Mouse (Mus musculus): ENCODE measurements at regions not wholly inside any gene's neighbourhood (a gene's known extent, or its start where the extent isn't known, plus 50 kb on each side); places are given as distances from the start of the nearest gene placed in this dataset.

DNA sequence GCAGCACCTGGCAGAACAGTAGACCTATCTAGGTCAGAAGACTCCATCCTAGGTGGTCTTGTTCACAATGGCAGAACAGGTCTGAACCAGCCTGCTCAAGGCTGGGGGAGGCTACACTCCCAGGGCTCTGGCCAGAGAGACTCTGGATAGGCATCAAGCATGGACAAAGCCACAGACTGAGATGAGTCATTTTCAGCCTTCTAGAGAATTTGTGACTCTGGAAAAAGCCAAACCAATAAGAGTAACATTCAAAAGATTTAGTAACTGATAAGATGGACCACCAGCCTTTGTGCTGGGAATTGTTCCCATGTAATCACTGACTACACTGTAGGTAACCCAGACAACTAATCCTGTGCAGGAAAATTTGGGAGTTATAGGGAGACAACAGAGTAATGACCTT, 320.3 kb upstream of the Gm9747 start:
- Histone ChIP-seq H3K9me3 (no peaks in the 10 kb centered on the region), H3K9ac (no peak overlapping the region), H3K4me3 (no peak overlapping the region), H3K27ac (no peak overlapping the region), H3K27me3 (replicated peaks) (no peaks in the 10 kb centered on the region), H3K36me3 (replicated peaks) (no peaks in the 10 kb centered on the region), H3K4me1 (no peaks in the 10 kb centered on the region), H3K4me2 (no peak overlapping the region)
- no peak for ATAC-seq (replicated peaks)

DNA sequence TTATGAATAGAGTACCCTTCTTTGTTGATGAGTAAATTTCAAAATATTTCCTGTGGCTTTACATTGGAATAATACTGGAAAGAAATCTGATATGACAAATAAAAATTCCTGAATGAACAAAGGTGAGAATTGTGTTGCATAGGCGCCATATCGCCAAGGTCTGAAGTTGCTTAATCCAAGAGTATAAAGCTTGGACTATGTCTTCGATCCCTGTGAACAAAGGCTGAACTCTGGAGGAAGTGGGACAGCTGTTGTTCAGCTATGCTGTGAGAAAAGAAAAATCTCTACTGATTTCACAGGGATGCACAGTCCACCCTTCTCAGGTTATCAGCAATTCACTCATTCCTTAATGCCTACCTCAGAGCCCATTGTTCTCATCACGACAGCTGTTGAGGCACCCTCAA, 319.3 kb upstream of the Gm9747 start:
- WGBS = 86% methylated on average over 4 of the region's 4 CpGs
- ATAC-seq (replicated peaks) = no peak
- Histone ChIP-seq H3K4me1 (no peaks in the 10 kb centered on the region), H3K4me3 (no peak overlapping the region), H3K9me3 (no peaks in the 10 kb centered on the region), H3K27ac (no peak overlapping the region), H3K4me2 (no peak overlapping the region), H3K36me3 (replicated peaks) (no peaks in the 10 kb centered on the region), H3K27me3 (replicated peaks) (no peaks in the 10 kb centered on the region), H3K9ac (no peak overlapping the region)

DNA sequence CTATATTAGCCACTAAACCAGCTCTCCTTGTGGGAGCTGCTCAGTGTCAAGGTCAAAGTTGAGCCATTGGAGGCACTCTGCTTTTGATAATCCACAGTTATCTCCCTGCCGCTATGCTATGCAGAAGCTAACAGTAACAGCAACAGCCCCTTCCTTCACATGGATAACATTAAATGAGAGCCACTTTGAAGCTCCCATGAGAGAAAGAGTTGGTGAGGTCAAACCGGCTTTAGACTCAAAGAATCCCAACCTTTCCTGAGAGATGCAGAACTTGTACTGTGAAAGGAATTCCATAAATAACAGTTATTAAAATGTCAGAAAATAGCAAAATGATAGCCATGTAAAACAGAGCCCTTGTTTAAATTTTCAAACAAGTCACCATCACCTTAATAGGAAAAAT, 316.1 kb upstream of the Gm9747 start:
- no peaks in the 10 kb centered on the region for H3K4me1 ChIP-seq
- WGBS = 89% methylated on average over 2 of the region's 2 CpGs
- H3K9ac ChIP-seq = no peak overlapping the region
- H3K4me2 ChIP-seq = no peak overlapping the region
- no peak overlapping the region for H3K4me3 ChIP-seq
- no peak for ATAC-seq (replicated peaks)
- H3K27ac ChIP-seq = no peak overlapping the region
- H3K9me3 ChIP-seq = no peaks in the 10 kb centered on the region
- no peaks in the 10 kb centered on the region for H3K27me3 ChIP-seq (replicated peaks)
- H3K36me3 ChIP-seq (replicated peaks) = no peaks in the 10 kb centered on the region

DNA sequence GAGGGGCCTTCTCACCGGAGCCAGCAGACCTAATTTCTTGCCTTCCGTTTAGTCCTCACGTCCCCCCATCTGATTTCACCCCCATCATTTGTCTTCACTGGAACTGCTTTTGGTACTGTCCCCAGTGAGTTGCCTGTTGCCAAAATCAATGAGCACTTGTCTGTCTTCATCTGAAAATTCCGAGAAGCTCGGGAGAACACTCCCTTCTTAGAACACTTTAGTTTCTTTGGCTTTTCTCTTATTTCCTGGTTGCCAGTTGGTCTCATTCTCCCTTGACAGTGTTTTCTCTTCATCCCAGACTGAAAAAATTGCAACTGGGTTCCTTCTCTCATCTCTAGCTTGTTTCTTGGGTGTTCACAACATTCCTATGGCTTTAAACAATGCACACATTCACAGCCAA, 305.2 kb upstream of the Gm9747 start:
- no peak for ATAC-seq (replicated peaks)
- H3K4me2 ChIP-seq = no peak overlapping the region
- H3K27me3 ChIP-seq (replicated peaks) = no peaks in the 10 kb centered on the region
- no peaks in the 10 kb centered on the region for H3K4me1 ChIP-seq
- H3K9me3 ChIP-seq = no peaks in the 10 kb centered on the region
- H3K4me3 ChIP-seq = no peak overlapping the region
- WGBS = 97% methylated on average over 5 of the region's 5 CpGs
- no peak overlapping the region for H3K9ac ChIP-seq
- no peak overlapping the region for H3K27ac ChIP-seq
- no peaks in the 10 kb centered on the region for H3K36me3 ChIP-seq (replicated peaks)

DNA sequence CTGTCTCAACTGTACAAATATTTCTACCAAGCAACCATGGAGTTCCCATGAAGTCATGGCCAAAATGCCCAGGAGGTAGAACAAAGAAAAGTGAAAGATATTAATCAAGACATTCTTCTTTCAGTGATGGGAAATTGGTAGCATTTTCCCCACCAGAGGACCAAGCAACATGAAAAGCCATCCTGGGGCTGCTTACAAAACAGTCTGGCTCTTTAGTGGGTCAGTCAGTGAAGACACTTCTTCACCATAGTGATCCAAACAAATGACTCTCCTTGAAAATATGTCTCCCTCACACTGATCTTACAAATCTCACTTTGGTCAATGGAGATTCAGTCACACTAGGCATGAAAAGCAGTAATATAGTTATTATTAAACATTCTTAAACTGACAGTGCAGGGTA, 299.8 kb upstream of the Gm9747 start:
- H3K27ac ChIP-seq = no peak overlapping the region
- no peaks in the 10 kb centered on the region for H3K36me3 ChIP-seq (replicated peaks)
- no peaks in the 10 kb centered on the region for H3K9me3 ChIP-seq
- H3K4me3 ChIP-seq = no peak overlapping the region
- H3K4me2 ChIP-seq = no peak overlapping the region
- no peaks in the 10 kb centered on the region for H3K27me3 ChIP-seq (replicated peaks)
- H3K4me1 ChIP-seq = no peaks in the 10 kb centered on the region
- no peak for ATAC-seq (replicated peaks)
- H3K9ac ChIP-seq = no peak overlapping the region

DNA sequence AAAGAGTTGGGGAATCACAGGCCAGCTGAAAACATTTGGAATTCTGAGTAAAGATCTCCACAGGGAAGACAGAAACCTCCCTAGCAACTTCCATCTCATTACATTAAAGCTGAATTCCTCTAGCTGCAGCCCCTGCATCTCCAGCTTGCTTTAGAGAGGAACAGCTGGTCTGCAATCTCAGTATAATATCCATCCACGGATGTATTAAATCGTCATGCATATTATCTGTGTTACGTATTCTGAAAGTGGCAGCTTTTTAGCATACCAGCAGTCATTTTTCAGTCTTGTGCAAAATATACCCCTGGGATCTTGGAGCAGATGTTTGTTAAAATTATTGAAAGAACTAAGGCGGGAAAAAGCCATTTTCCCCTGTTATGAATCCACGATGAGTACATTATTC, 287.7 kb upstream of the Gm9747 start:
- 42% methylated on average over 5 of the region's 5 CpGs for WGBS

DNA sequence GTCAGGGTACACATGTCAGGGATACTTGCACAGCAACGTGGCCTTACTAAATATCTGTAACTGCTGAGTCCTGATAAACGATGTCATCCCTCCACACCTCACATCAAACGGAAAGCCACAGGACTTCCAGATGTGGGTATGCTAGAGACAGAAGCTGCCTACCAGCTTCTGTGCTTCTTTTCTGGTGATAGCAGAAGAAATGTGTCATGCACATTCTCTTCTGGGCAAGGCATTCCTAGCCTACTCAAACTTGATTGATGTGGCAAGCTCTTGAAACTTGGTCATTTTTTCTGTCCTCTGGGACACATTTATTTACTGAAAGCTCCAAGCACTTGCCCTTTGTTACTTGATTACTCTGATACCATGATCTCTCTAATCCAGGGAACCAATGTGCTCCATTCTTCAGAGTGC, 282.8 kb upstream of the Gm9747 start:
- Histone ChIP-seq H3K9ac (no peak overlapping the region), H3K9me3 (no peaks in the 10 kb centered on the region), H3K27me3 (replicated peaks) (no peaks in the 10 kb centered on the region), H3K4me1 (no peaks in the 10 kb centered on the region), H3K36me3 (replicated peaks) (no peaks in the 10 kb centered on the region), H3K4me3 (no peak overlapping the region), H3K27ac (no peak overlapping the region), H3K4me2 (no peak overlapping the region)
- WGBS = 81% methylated on average over 3 of the region's 3 CpGs
- no peak for ATAC-seq (replicated peaks)

More for the DNA sequence above, 287.7 kb upstream of the Gm9747 start:
- H3K4me3 ChIP-seq = no peak overlapping the region
- no peaks in the 10 kb centered on the region for H3K27me3 ChIP-seq (replicated peaks)
- no peak overlapping the region for H3K27ac ChIP-seq
- H3K36me3 ChIP-seq (replicated peaks) = no peaks in the 10 kb centered on the region
- H3K9me3 ChIP-seq = no peaks in the 10 kb centered on the region
- H3K4me1 ChIP-seq = no peaks in the 10 kb centered on the region
- H3K9ac ChIP-seq = no peak overlapping the region
- no peak overlapping the region for H3K4me2 ChIP-seq
- ATAC-seq (replicated peaks) = peak; percentile 56; the same call in 1 of the 2 replicates

DNA sequence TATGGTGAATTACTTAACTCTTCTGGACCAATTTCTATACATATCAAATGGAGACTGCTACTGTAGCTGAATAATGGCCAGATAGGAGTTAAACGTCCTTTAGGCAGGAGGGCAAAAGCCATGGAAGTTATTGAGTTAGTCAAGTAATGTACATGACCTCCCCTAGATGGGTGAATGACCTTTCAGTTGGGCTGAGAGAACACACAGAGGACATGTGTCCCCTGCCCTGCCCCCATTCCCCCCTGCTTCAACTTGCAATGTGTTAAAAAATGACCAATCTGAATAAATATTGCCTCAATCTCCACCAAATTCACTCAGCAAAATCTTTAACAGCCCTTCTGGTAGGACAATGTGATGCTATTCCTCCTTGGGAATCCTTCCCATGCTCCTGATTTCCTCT, 282.1 kb upstream of the Gm9747 start:
- Histone ChIP-seq H3K4me1 (no peaks in the 10 kb centered on the region), H3K9me3 (no peaks in the 10 kb centered on the region), H3K4me3 (no peak overlapping the region), H3K27me3 (replicated peaks) (no peaks in the 10 kb centered on the region), H3K4me2 (no peak overlapping the region), H3K36me3 (replicated peaks) (no peaks in the 10 kb centered on the region), H3K9ac (no peak overlapping the region), H3K27ac (no peak overlapping the region)
- no peak for ATAC-seq (replicated peaks)
- WGBS = 78% methylated on average over 1 of the region's 1 CpGs

DNA sequence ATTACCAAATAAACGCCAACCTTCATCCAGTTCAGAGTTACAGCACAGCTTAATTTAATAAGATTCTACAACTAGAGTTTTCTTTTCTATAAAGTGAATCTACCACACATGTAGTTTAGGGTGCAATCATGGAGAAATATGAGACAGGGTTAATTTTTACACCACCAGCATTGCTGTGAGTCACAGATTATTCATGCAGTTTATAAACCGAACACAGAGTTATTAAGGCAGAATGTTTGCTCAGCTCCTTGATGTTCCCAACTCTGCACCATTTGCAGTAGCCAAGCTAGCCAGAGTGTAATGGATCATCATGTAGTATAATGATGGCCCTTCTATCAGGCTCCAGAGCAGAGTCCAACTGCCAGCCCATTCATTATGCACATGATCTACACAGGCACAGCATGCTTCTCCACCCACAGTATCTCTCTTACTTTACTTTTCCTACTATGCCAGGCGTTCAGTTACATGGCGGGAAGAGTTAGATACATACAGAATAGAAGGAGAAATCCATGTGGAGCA, 281.4 kb upstream of the Gm9747 start:
- H3K9ac ChIP-seq = no peak overlapping the region
- no peak overlapping the region for H3K4me2 ChIP-seq
- WGBS = 89% methylated on average over 4 of the region's 4 CpGs
- no peaks in the 10 kb centered on the region for H3K36me3 ChIP-seq (replicated peaks)
- H3K9me3 ChIP-seq = no peaks in the 10 kb centered on the region
- no peaks in the 10 kb centered on the region for H3K27me3 ChIP-seq (replicated peaks)
- ATAC-seq (replicated peaks) = no peak
- no peaks in the 10 kb centered on the region for H3K4me1 ChIP-seq
- no peak overlapping the region for H3K4me3 ChIP-seq
- H3K27ac ChIP-seq = no peak overlapping the region

DNA sequence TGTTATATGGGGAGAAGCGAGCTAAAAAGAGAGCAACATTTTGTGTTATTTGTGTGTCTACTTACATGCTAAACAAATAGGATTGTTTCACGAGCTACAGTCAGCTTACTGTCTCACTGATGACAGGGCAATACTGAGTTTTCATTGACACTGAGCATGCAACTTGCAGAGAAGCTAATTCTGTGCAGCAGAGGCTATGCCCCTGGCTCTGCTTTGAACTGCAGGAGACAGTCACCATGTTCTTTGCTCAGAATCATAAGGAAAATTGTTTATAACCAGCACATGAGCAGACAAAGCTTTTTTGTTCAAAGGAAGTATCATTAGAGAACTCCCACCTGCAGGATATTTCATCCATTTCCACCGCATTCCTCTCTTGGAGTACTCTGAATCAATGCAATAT, 280.8 kb upstream of the Gm9747 start:
- Histone ChIP-seq H3K4me3 (no peak overlapping the region), H3K4me2 (no peak overlapping the region), H3K9me3 (no peaks in the 10 kb centered on the region), H3K27ac (no peak overlapping the region), H3K27me3 (replicated peaks) (no peaks in the 10 kb centered on the region), H3K4me1 (no peaks in the 10 kb centered on the region), H3K36me3 (replicated peaks) (no peaks in the 10 kb centered on the region), H3K9ac (no peak overlapping the region)
- no peak for ATAC-seq (replicated peaks)
- WGBS = 70% methylated on average over 3 of the region's 3 CpGs

DNA sequence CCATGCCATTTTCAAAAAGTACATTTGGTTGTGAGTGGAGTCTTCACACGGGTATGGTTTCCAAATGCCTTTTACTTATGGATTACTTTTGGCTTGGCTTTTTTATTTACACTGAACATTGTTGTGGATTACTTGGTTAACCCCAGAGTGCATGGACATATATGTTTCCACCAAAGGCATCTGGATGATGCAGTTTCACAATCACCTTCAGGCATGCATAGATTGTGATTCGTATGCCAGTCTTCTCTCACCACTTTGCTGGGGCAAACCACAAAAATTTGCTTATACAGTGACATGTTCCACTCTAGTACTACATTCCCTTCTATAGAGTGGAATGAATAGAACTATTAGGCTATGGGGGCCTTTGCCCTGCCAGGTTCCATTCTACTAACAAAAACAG, 278.4 kb upstream of the Gm9747 start:
- Histone ChIP-seq H3K4me2 (no peak overlapping the region), H3K4me1 (no peaks in the 10 kb centered on the region), H3K9me3 (no peaks in the 10 kb centered on the region), H3K27me3 (replicated peaks) (no peaks in the 10 kb centered on the region), H3K4me3 (no peak overlapping the region), H3K27ac (no peak overlapping the region), H3K36me3 (replicated peaks) (no peaks in the 10 kb centered on the region), H3K9ac (no peak overlapping the region)
- ATAC-seq (replicated peaks) = no peak
- 89% methylated on average over 2 of the region's 2 CpGs for WGBS

DNA sequence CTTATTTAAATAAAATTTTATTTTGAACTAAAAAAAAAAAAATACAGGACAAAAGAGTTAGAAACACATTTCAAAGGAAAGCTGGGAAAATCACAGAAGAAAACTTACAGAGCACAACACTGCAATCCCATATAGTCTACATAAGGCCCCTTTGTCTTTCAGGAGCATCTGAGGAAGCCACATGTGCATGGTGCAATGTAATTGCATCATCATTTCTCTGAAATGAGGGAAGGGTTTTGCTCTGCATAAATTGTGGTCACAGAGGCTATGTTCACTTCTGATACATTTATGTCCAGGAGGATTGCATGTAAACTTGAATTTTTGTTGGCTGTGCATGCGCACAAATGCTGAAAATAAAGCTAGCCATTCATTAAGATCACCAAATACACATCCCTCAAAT, 265.9 kb upstream of the Gm9747 start:
- no peaks in the 10 kb centered on the region for H3K4me1 ChIP-seq
- H3K9ac ChIP-seq = no peak overlapping the region
- H3K27me3 ChIP-seq (replicated peaks) = no peaks in the 10 kb centered on the region
- 95% methylated on average over 1 of the region's 1 CpGs for WGBS
- H3K4me2 ChIP-seq = no peak overlapping the region
- H3K9me3 ChIP-seq = no peaks in the 10 kb centered on the region
- H3K27ac ChIP-seq = no peak overlapping the region
- no peak overlapping the region for H3K4me3 ChIP-seq
- ATAC-seq (replicated peaks) = no peak
- H3K36me3 ChIP-seq (replicated peaks) = no peaks in the 10 kb centered on the region

DNA sequence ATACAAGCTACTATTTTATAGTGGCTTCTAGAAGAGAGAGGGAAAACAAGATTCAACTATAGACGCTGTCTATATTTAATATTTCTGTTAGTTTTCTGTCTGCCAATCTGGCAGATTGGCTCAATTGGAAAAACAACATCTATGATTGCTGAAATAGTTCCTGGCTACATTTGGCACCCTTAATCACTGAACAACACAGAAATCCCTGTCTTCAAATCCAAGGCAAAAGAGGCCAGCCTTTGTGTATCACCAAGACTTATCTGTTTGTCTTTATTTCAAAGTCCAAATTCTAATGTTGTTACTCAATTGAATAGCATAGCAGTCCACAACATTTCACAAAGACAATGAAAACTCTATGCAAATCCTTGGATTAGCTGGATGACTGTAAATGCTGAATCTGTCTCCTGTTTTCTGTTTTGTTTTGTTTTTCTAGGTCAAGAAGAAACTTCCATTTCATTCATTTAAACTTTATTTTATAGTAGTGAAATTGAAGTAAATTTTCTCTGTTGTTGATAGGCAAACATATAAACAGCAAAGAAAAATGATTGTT, 265.1 kb upstream of the Gm9747 start:
- Histone ChIP-seq H3K9ac (no peak overlapping the region), H3K9me3 (no peaks in the 10 kb centered on the region), H3K4me2 (no peak overlapping the region), H3K36me3 (replicated peaks) (no peaks in the 10 kb centered on the region), H3K4me1 (no peaks in the 10 kb centered on the region), H3K27ac (no peak overlapping the region), H3K4me3 (no peak overlapping the region), H3K27me3 (replicated peaks) (no peaks in the 10 kb centered on the region)
- no peak for ATAC-seq (replicated peaks)
- WGBS = 67% methylated on average over 1 of the region's 1 CpGs
